Mouse (Mus musculus) embryonic facial prominence, embryonic 11.5 days (tissue): ENCODE measurements around the gene Vasp. TPM values are rescaled to one million over a fixed set of nuclear protein-coding genes. Genes with fewer than 3 reads are reported as not detected.
A peak's percentile ranks its signal among the peaks of the same experiment; 100 is the strongest.

ENCODE experiments used
- ATAC-seq: fragments of 200-750 bp; cut with Nextera tagmentation; replicated peaks from 2 replicates; pipeline ENCODE4 v1.8.0; 2017; ENCODE audit warnings: low read depth; ENCODE audit not compliant: insufficient number of reproducible peaks, low FRiP score, low TSS enrichment
- DNase-seq: peaks from one replicate; pipeline ENCODE4 v3.0.0-alpha.2; 2015; ENCODE audit warnings: low spot score
- H3K27ac ChIP-seq: fragments of 300-500 bp; sonication (generic); replicated peaks from 2 replicates; pipeline ENCODE4 v1.5.1; 2014; ENCODE audit warnings: mild to moderate bottlenecking, low read depth, low read length, control low read depth
- H3K27me3 ChIP-seq: fragments of 300-500 bp; sonication (generic); 2 replicates; pipeline ENCODE4 v1.6.1; 2014; ENCODE audit warnings: mild to moderate bottlenecking, low read length, moderate library complexity, mixed read lengths; ENCODE audit not compliant: control insufficient read depth, insufficient read depth
- H3K36me3 ChIP-seq: fragments of 300-500 bp; sonication (generic); replicated peaks from 2 replicates; pipeline ENCODE4 v1.6.1; 2014; ENCODE audit warnings: low read depth, mild to moderate bottlenecking, low read length, moderate library complexity, mixed read lengths; ENCODE audit not compliant: control insufficient read depth, insufficient read depth
- H3K4me1 ChIP-seq: fragments of 300-500 bp; sonication (generic); 2 replicates; pipeline ENCODE4 v1.6.1; 2014; ENCODE audit warnings: low read length, mixed read lengths; ENCODE audit not compliant: control insufficient read depth, insufficient read depth
- H3K4me2 ChIP-seq: fragments of 300-500 bp; sonication (generic); 2 replicates; pipeline ENCODE4 v1.6.1; 2014; ENCODE audit warnings: low read depth, mild to moderate bottlenecking, control low read depth, low read length, moderate library complexity
- H3K4me3 ChIP-seq: fragments of 300-500 bp; sonication (generic); 2 replicates; pipeline ENCODE4 v1.5.1; 2014; ENCODE audit warnings: low read depth, low read length, control low read depth
- H3K9ac ChIP-seq: fragments of 300-500 bp; sonication (generic); replicated peaks from 2 replicates; pipeline ENCODE4 v1.6.1; 2014; ENCODE audit warnings: mild to moderate bottlenecking, control low read depth, low read length
- H3K9me3 ChIP-seq: fragments of 300-500 bp; sonication (generic); replicated peaks from 2 replicates; pipeline ENCODE4 v1.6.1; 2016; ENCODE audit warnings: mild to moderate bottlenecking, low read length, inconsistent platforms, mixed read lengths; ENCODE audit not compliant: control insufficient read depth
- WGBS: fragments of 180-500 bp; shearing (Covaris S2); extraction: QIAGEN DNeasy Blood & Tissue Kit; methylation state at CpG from one replicate; pipeline ENCODE4 v1.1.7; 2014; 5-methylcytosine and 5-hydroxymethylcytosine counted together
- polyA plus RNA-seq: library from polyadenylated mRNA; unstranded; fragments of >200 nt; fragmentation: Nextera tagmentation; extraction: Ambion mirVana; gene quantifications from 2 replicates; pipeline ENCODE4 v1.2.1, GENCODE M21; 2014

Vasp gene
- polyA plus RNA-seq, 1 experiment from 2014 or later = 53.2 TPM

- WGBS = 20% methylated on average over 20 of the region's 20 CpGs
- peak; percentile 49 for DNase-seq
These were observed 44.5 kb downstream of the Vasp start for GRCm38 (mm10) chr7:19226817-19227797.

GRCm38 (mm10) chr7:19224933-19225332 lies 46.7 kb downstream of the Vasp start:
- Histone ChIP-seq H3K27ac (no peak overlapping the region), H3K9ac (no peak overlapping the region), H3K27me3 (no peaks in the 10 kb centered on the region), H3K4me3 (no peak overlapping the region), H3K9me3 (no peaks in the 10 kb centered on the region), H3K4me1 (no peaks in the 10 kb centered on the region), H3K4me2 (no peak overlapping the region), H3K36me3 (no peaks in the 10 kb centered on the region)
- DNase-seq (no peak), ATAC-seq (no peak)
- WGBS = 80% methylated on average over 4 of the region's 4 CpGs

More at GRCm38 (mm10) chr7:19226817-19227797, 44.5 kb downstream of the Vasp start:
- Histone ChIP-seq H3K4me2 (peak overlapping the region; percentile 54), H3K27ac (peak overlapping the region; percentile 22), H3K27me3 (no peaks in the 10 kb centered on the region), H3K9me3 (no peaks in the 10 kb centered on the region), H3K4me1 (no peaks in the 10 kb centered on the region), H3K9ac (peak overlapping the region; percentile 54), H3K36me3 (no peaks in the 10 kb centered on the region), H3K4me3 (peak overlapping the region; percentile 65)
- ATAC-seq = peak; percentile 20

- no peak overlapping the region for H3K4me2 ChIP-seq
- no peaks in the 10 kb centered on the region for H3K9me3 ChIP-seq
- 92% methylated on average over 14 of the region's 14 CpGs for WGBS
- no peaks in the 10 kb centered on the region for H3K27me3 ChIP-seq
- H3K4me1 ChIP-seq = no peaks in the 10 kb centered on the region
- no peak overlapping the region for H3K4me3 ChIP-seq
- H3K9ac ChIP-seq = no peak overlapping the region
- no peaks in the 10 kb centered on the region for H3K36me3 ChIP-seq
- no peak overlapping the region for H3K27ac ChIP-seq
- DNase-seq = no peak
- ATAC-seq = no peak
These were observed 48.7 kb downstream of the Vasp start for GRCm38 (mm10) chr7:19222875-19223274.

GRCm38 (mm10) chr7:19222189-19222588 lies 49.4 kb downstream of the Vasp start:
- no peak overlapping the region for H3K9ac ChIP-seq
- H3K4me2 ChIP-seq = no peak overlapping the region
- DNase-seq = no peak
- H3K9me3 ChIP-seq = no peaks in the 10 kb centered on the region
- no peak for ATAC-seq
- H3K4me1 ChIP-seq = no peaks in the 10 kb centered on the region
- H3K36me3 ChIP-seq = no peaks in the 10 kb centered on the region
- H3K4me3 ChIP-seq = no peak overlapping the region
- 91% methylated on average over 16 of the region's 16 CpGs for WGBS
- H3K27ac ChIP-seq = no peak overlapping the region
- no peaks in the 10 kb centered on the region for H3K27me3 ChIP-seq

GRCm38 (mm10) chr7:19220061-19220460 lies 51.6 kb downstream of the Vasp start:
- DNase-seq (no peak), ATAC-seq (no peak)
- H3K4me1 ChIP-seq = no peaks in the 10 kb centered on the region
- no peak overlapping the region for H3K9ac ChIP-seq
- H3K36me3 ChIP-seq = no peaks in the 10 kb centered on the region
- no peaks in the 10 kb centered on the region for H3K9me3 ChIP-seq
- H3K4me3 ChIP-seq = no peak overlapping the region
- H3K27me3 ChIP-seq = no peaks in the 10 kb centered on the region
- H3K27ac ChIP-seq = no peak overlapping the region
- WGBS = 59% methylated on average over 3 of the region's 3 CpGs
- H3K4me2 ChIP-seq = no peak overlapping the region

- no peak overlapping the region for H3K4me3 ChIP-seq
- DNase-seq (no peak), ATAC-seq (0 out of 2 replicates have a peak, but pooled peaks have one; percentile 11)
- no peak overlapping the region for H3K27ac ChIP-seq
- WGBS = 5% methylated on average over 2 of the region's 3 CpGs
- no peaks in the 10 kb centered on the region for H3K36me3 ChIP-seq
- H3K27me3 ChIP-seq = no peaks in the 10 kb centered on the region
- H3K4me2 ChIP-seq = no peak overlapping the region
- H3K9me3 ChIP-seq = no peaks in the 10 kb centered on the region
- H3K9ac ChIP-seq = no peak overlapping the region
- no peaks in the 10 kb centered on the region for H3K4me1 ChIP-seq
These were observed 53.7 kb downstream of the Vasp start for GRCm38 (mm10) chr7:19217944-19218343.

- no peak for DNase-seq
- no peaks in the 10 kb centered on the region for H3K4me1 ChIP-seq
- no peak overlapping the region for H3K9ac ChIP-seq
- no peak for ATAC-seq
- H3K27ac ChIP-seq = no peak overlapping the region
- no peak overlapping the region for H3K4me2 ChIP-seq
- no peaks in the 10 kb centered on the region for H3K9me3 ChIP-seq
- WGBS = 73% methylated on average over 5 of the region's 5 CpGs
- H3K27me3 ChIP-seq = no peaks in the 10 kb centered on the region
- no peaks in the 10 kb centered on the region for H3K36me3 ChIP-seq
- H3K4me3 ChIP-seq = no peak overlapping the region
These were observed 54.1 kb downstream of the Vasp start for GRCm38 (mm10) chr7:19217492-19217891.

- H3K4me2 ChIP-seq = no peak overlapping the region
- WGBS = 66% methylated on average over 9 of the region's 9 CpGs
- no peak for ATAC-seq
- H3K27ac ChIP-seq = no peak overlapping the region
- H3K4me3 ChIP-seq = no peak overlapping the region
- H3K9ac ChIP-seq = no peak overlapping the region
- no peak for DNase-seq
- no peaks in the 10 kb centered on the region for H3K27me3 ChIP-seq
- no peaks in the 10 kb centered on the region for H3K9me3 ChIP-seq
- no peaks in the 10 kb centered on the region for H3K4me1 ChIP-seq
- H3K36me3 ChIP-seq = no peaks in the 10 kb centered on the region
These were observed 56.7 kb downstream of the Vasp start for GRCm38 (mm10) chr7:19214940-19215339.
